Mouse (Mus musculus) intestine, embryonic 16.5 days (tissue): ENCODE results near the gene Gse1. TPM values are rescaled to one million over a fixed set of nuclear protein-coding genes. Genes with fewer than 3 reads are reported as not detected.
A peak's percentile ranks its signal among the peaks of the same experiment; 100 is the strongest.

Experiments used
- ATAC-seq: fragments of 200-750 bp; cut with Nextera tagmentation; 2 replicates; pipeline ENCODE4 v1.8.0; 2017; ENCODE audit warnings: moderate TSS enrichment, moderate library complexity
- H3K27ac ChIP-seq: fragments of 300-500 bp; sonication (generic); 2 replicates; pipeline ENCODE4 v1.5.1; 2014; ENCODE audit warnings: mild to moderate bottlenecking, low read length
- H3K27me3 ChIP-seq: fragments of 300-500 bp; sonication (generic); replicated peaks from 2 replicates; pipeline ENCODE4 v1.6.1; 2014; ENCODE audit warnings: low read length, control low read depth, mixed read lengths; ENCODE audit not compliant: control insufficient read depth, insufficient read depth
- H3K36me3 ChIP-seq: fragments of 300-500 bp; sonication (generic); 2 replicates; pipeline ENCODE4 v1.6.1; 2014; ENCODE audit warnings: low read length, control low read depth; ENCODE audit not compliant: control insufficient read depth, insufficient read depth
- H3K4me1 ChIP-seq: fragments of 300-500 bp; sonication (generic); 2 replicates; pipeline ENCODE4 v1.6.1; 2014; ENCODE audit warnings: low read length, control low read depth, mixed read lengths; ENCODE audit not compliant: control insufficient read depth, insufficient read depth
- H3K4me2 ChIP-seq: fragments of 300-500 bp; sonication (generic); 2 replicates; pipeline ENCODE4 v1.6.1; 2014; ENCODE audit warnings: low read depth, low read length, control low read depth
- H3K4me3 ChIP-seq: fragments of 300-500 bp; sonication (generic); 2 replicates; pipeline ENCODE4 v1.5.1; 2014; ENCODE audit warnings: mild to moderate bottlenecking, low read length
- H3K9ac ChIP-seq: fragments of 300-500 bp; sonication (generic); 2 replicates; pipeline ENCODE4 v1.6.1; 2014; ENCODE audit warnings: low read depth, low read length
- H3K9me3 ChIP-seq: fragments of 300-500 bp; sonication (generic); 2 replicates; pipeline ENCODE4 v1.6.1; 2016; ENCODE audit warnings: low read length, control low read depth; ENCODE audit not compliant: control insufficient read depth
- WGBS: fragments of 180-500 bp; shearing (Covaris S2); extraction: QIAGEN DNeasy Blood & Tissue Kit; methylation state at CpG from one replicate; pipeline ENCODE4 v1.1.7; 2014; 5-methylcytosine and 5-hydroxymethylcytosine counted together
- polyA plus RNA-seq: library from polyadenylated mRNA; unstranded; fragments of >200 nt; fragmentation: Nextera tagmentation; extraction: Ambion mirVana; gene quantifications from 2 replicates; pipeline ENCODE4 v1.2.1, GENCODE M21; 2015

The Gse1 gene
- polyA plus RNA-seq, 1 experiment from 2014 or later = 7.3 TPM

DNA sequence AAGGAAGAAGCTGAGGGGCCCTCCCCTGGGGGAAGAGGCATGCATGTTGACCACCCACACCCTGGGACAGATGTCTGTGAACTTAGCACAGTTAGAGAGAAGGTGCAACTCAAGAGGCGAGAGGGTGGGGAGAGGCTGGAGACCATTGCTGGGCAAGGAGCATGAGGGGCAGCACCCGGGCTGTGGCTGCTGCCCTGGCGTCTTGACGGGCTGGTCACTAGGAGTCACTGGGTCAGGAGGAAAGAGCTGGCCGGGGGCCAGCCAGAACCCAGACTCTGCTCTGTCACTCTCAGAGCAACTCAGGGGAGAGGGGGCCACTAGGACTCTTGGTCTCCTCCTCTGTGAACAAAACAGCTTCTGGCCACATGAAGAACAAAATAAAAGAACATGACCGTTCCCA is 38.8 kb upstream of the Gse1 start:
- Histone ChIP-seq H3K9me3 (no peaks in the 10 kb centered on the region), H3K27me3 (no peaks in the 10 kb centered on the region), H3K4me3 (no peak overlapping the region), H3K36me3 (no peaks in the 10 kb centered on the region), H3K9ac (no peak overlapping the region), H3K4me2 (no peak overlapping the region), H3K27ac (no peak overlapping the region), H3K4me1 (peaks cover 44% of the 10 kb centered on the region)
- WGBS = 74% methylated on average over 6 of the region's 6 CpGs
- no peak for ATAC-seq

DNA sequence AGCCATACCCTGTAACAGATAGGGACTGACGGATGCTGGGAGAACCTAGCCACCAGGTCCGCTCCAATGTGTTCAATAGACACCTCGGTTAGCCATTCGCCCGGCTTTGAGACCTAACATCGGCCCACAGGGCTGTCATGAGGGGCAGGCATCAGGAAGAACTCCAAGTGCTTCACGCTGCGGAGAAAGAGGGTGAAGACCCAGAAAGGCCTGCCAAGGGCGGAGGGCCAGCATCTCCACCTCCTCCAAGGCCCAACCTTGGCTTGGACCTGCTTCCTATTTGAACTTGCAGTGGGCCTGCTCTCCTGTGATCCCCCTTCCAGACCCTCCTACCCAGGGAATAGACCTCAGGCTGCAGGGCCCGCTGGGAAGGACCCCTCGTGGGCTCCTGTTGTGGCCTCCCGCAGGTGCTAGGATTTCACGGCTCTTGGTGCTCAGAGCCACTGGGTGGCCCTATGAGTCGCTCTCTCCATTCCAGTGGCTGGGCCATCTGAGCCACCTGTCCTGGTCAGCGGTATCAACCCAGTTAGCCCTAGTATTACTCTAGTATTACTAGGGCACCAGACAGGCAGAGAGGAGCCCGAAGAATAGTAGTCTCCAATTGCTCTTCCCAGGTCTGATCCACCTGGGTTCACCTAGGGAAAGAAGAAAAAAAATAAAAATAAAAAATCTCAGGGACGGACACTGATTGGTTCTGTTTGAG is 38.0 kb upstream of the Gse1 start:
- Histone ChIP-seq H3K9me3 (no peaks in the 10 kb centered on the region), H3K4me2 (no peak overlapping the region), H3K9ac (no peak overlapping the region), H3K4me3 (no peak overlapping the region), H3K4me1 (peaks cover 37% of the 10 kb centered on the region), H3K27me3 (no peaks in the 10 kb centered on the region), H3K27ac (no peak overlapping the region; the same call in 1 of the 2 replicates), H3K36me3 (no peaks in the 10 kb centered on the region)
- 78% methylated on average over 17 of the region's 17 CpGs for WGBS
- ATAC-seq = no peak

- H3K36me3 ChIP-seq = no peaks in the 10 kb centered on the region
Observed at GRCm38 (mm10) chr8:120190810-120191413, 37.3 kb upstream of the Gse1 start.

DNA sequence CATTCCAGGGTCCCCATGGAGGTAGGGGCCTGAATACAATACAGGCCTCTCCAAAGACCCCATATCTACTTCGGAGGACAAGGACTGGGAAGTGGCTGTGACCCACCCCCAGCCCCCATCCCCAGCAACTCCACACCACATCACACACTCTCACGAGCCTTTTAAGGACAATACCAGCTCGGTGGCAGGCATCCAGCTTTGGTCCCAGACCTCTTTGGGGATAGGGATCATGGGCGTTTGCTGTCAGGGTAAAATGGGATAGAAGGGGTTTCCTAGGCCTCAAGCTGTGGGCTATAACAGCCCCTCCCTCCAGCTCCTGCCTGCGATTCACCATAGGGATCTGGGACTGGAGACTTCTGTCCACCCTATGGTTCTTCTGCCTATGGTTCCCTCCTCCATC is 36.6 kb upstream of the Gse1 start:
- H3K9me3 ChIP-seq = no peaks in the 10 kb centered on the region
- no peak overlapping the region for H3K4me2 ChIP-seq
- H3K27me3 ChIP-seq = no peaks in the 10 kb centered on the region
- H3K27ac ChIP-seq = peak overlapping the region; percentile 91
- peak; percentile 45; the same call in 1 of the 2 replicates for ATAC-seq
- H3K9ac ChIP-seq = no peak overlapping the region
- no peak overlapping the region for H3K4me3 ChIP-seq
- 62% methylated on average over 5 of the region's 5 CpGs for WGBS
- H3K36me3 ChIP-seq = no peaks in the 10 kb centered on the region
- peaks cover 24% of the 10 kb centered on the region for H3K4me1 ChIP-seq

More at GRCm38 (mm10) chr8:120190810-120191413, 37.3 kb upstream of the Gse1 start:
- Histone ChIP-seq H3K4me1 (peaks cover 31% of the 10 kb centered on the region), H3K9me3 (no peaks in the 10 kb centered on the region), H3K4me2 (peak overlapping the region; percentile 42), H3K27me3 (no peaks in the 10 kb centered on the region), H3K27ac (peak overlapping the region; percentile 91), H3K9ac (peak overlapping the region; percentile 52; the same call in 1 of the 2 replicates), H3K4me3 (peak overlapping the region; percentile 14; the same call in 1 of the 2 replicates)
- 35% methylated on average over 20 of the region's 20 CpGs for WGBS
- ATAC-seq = peak; percentile 92

DNA sequence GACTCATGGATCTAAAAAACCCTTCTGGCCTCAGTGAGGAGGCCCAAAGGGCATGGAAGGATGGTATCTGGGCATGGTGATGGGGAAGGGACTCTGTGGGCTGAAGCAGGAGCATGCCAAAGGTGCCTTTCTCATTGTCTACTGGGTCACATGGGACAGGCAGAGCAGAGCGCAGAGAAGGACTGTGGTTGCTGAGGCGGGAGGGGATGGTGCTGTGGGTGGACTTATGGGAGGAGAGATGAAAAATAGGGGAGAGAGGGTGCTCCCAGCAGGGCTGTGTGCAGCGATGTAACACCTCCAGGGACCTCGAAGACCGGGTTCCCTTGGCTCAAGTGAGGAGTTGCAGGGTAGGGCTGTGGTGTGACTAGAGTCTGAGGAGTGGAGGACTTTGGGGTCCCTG is 36.1 kb upstream of the Gse1 start:
- Histone ChIP-seq H3K4me1 (peaks cover 22% of the 10 kb centered on the region), H3K27me3 (no peaks in the 10 kb centered on the region), H3K9ac (no peak overlapping the region), H3K9me3 (no peaks in the 10 kb centered on the region), H3K4me2 (no peak overlapping the region), H3K4me3 (no peak overlapping the region), H3K27ac (peak overlapping the region; percentile 20; the same call in 1 of the 2 replicates), H3K36me3 (no peaks in the 10 kb centered on the region)
- ATAC-seq = no peak
- WGBS = 95% methylated on average over 5 of the region's 5 CpGs

GRCm38 (mm10) chr8:120201351-120201750 is 26.9 kb upstream of the Gse1 start:
- H3K9ac ChIP-seq = no peak overlapping the region
- H3K9me3 ChIP-seq = 0 out of 2 replicates have a peak, but pooled peaks cover 7% of the 10 kb centered on the region
- no peaks in the 10 kb centered on the region for H3K36me3 ChIP-seq
- 78% methylated on average over 6 of the region's 6 CpGs for WGBS
- H3K27me3 ChIP-seq = no peaks in the 10 kb centered on the region
- ATAC-seq = no peak
- no peak overlapping the region for H3K4me3 ChIP-seq
- H3K27ac ChIP-seq = no peak overlapping the region
- H3K4me1 ChIP-seq = peaks cover 18% of the 10 kb centered on the region
- no peak overlapping the region for H3K4me2 ChIP-seq

- Histone ChIP-seq H3K36me3 (no peaks in the 10 kb centered on the region), H3K4me2 (no peak overlapping the region), H3K27me3 (no peaks in the 10 kb centered on the region), H3K9me3 (0 out of 2 replicates have a peak, but pooled peaks cover 7% of the 10 kb centered on the region), H3K9ac (no peak overlapping the region), H3K4me3 (no peak overlapping the region), H3K4me1 (peaks cover 18% of the 10 kb centered on the region), H3K27ac (no peak overlapping the region)
- peak; percentile 45 for ATAC-seq
- WGBS = 40% methylated on average over 3 of the region's 3 CpGs
Observed at GRCm38 (mm10) chr8:120202546-120202945, 25.7 kb upstream of the Gse1 start.

- Histone ChIP-seq H3K4me1 (peaks cover 18% of the 10 kb centered on the region), H3K36me3 (no peaks in the 10 kb centered on the region), H3K4me2 (no peak overlapping the region), H3K27ac (peak overlapping the region; percentile 54), H3K4me3 (no peak overlapping the region), H3K9ac (peak overlapping the region; percentile 53), H3K9me3 (0 out of 2 replicates have a peak, but pooled peaks cover 3% of the 10 kb centered on the region), H3K27me3 (no peaks in the 10 kb centered on the region)
- WGBS = 57% methylated on average over 7 of the region's 7 CpGs
- peak; percentile 52 for ATAC-seq
Observed at GRCm38 (mm10) chr8:120204736-120205360, 23.4 kb upstream of the Gse1 start.

- Histone ChIP-seq H3K9me3 (no peaks in the 10 kb centered on the region), H3K27me3 (no peaks in the 10 kb centered on the region), H3K27ac (no peak overlapping the region), H3K4me2 (no peak overlapping the region), H3K4me3 (no peak overlapping the region), H3K4me1 (peaks cover 20% of the 10 kb centered on the region), H3K9ac (no peak overlapping the region), H3K36me3 (no peaks in the 10 kb centered on the region)
- 81% methylated on average over 9 of the region's 9 CpGs for WGBS
- no peak for ATAC-seq
Observed at GRCm38 (mm10) chr8:120205916-120206315, 22.3 kb upstream of the Gse1 start.
